Mouse (Mus musculus): ENCODE measurements at regions not wholly inside any gene's neighbourhood (a gene's known extent, or its start where the extent isn't known, plus 50 kb on each side); places are given as distances from the start of the nearest gene placed in this dataset.

DNA sequence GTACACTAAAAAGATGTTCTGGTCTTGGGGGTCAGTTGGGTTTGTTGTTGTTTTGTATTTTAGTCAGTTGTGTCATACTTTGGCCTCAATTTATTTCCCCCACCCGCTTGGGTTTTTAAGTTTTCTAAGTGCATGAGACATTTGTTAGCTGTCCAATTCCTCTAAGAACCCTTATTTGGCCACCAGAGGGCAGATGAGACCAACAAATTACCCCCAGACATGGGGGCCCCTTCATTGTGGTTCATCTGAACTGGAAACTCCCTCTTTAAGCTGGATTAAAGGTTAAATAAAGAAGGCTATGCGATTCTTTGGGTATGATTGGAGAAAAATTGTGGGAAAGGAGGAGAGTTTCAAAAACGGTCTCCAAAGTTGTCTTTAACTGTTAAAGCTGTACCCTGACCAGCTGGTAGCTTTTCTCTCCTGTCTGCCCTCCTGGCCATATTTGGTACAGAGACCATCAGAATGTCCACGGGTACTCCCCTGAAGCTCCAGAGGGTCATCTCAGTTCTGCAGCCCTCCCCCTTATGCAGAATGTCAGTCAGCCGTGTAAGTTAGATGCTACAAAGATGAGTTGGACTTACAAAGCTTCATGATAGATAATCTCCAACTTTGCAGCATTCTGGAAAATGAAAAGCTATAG lies 238.6 kb downstream of the Foxa2 start:
- TF ChIP-seq POLR2A (IDR thresholded peaks at IDR 0.05; ENCODE audit: borderline replicate concordance, control insufficient read depth, low read depth, low read length) (no peak), CTCF (IDR thresholded peaks at IDR 0.05; ENCODE audit: control insufficient read depth, insufficient read depth, low read length) (no peak)
